Mouse (Mus musculus) thymus, postnatal 10 days (tissue): ENCODE measurements around the gene Tcf20.

Experiments used
- DNase-seq, 2 experiments: peaks; one replicate each; pipeline ENCODE4 v3.0.0; 2021; ENCODE audit warnings: low spot score in 2 of 2

Tcf20 gene

GRCm38 (mm10) chr15:82987732-82988112 lies at the start of gene Tcf20:
Gene Tcf20 (minus strand): TSS chr15:82987872.
- DNase-seq: peak; percentile 95 to 97

GRCm38 (mm10) chr15:83036900-83037519 lies 49.3 kb upstream of the Tcf20 start:
- no peak for DNase-seq

- peak; percentile 46 for DNase-seq
These were observed 48.4 kb upstream of the Tcf20 start for GRCm38 (mm10) chr15:83036089-83036488.

- no peak for DNase-seq
These were observed 46.8 kb upstream of the Tcf20 start for GRCm38 (mm10) chr15:83034275-83034977.

GRCm38 (mm10) chr15:83032981-83033541 lies 45.4 kb upstream of the Tcf20 start, which contains the start of gene Nfam1:
Gene Nfam1 (minus strand): TSS chr15:83033306.
- no peak for DNase-seq

GRCm38 (mm10) chr15:83030884-83031283 lies 43.2 kb upstream of the Tcf20 start:
- no peak for DNase-seq

GRCm38 (mm10) chr15:83029725-83030718 lies 42.4 kb upstream of the Tcf20 start:
- DNase-seq: no peak

- DNase-seq: no peak
These were observed 38.5 kb upstream of the Tcf20 start for GRCm38 (mm10) chr15:83026129-83026528.

- no peak for DNase-seq
These were observed 37.5 kb upstream of the Tcf20 start for GRCm38 (mm10) chr15:83025041-83025760.

GRCm38 (mm10) chr15:83022947-83023346 lies 35.3 kb upstream of the Tcf20 start:
- DNase-seq: no peak

GRCm38 (mm10) chr15:83010990-83011664 lies 23.5 kb upstream of the Tcf20 start:
- DNase-seq: no peak

GRCm38 (mm10) chr15:83010423-83010822 lies 22.8 kb upstream of the Tcf20 start:
- DNase-seq: no peak

- DNase-seq: no peak
These were observed 21.9 kb upstream of the Tcf20 start for GRCm38 (mm10) chr15:83009532-83009931.

GRCm38 (mm10) chr15:83008761-83009423 lies 21.2 kb upstream of the Tcf20 start:
- peak; percentile 37 to 43 for DNase-seq

GRCm38 (mm10) chr15:83007346-83007920 lies 19.8 kb upstream of the Tcf20 start:
- DNase-seq: no peak

- DNase-seq: no peak
These were observed 15.2 kb upstream of the Tcf20 start for GRCm38 (mm10) chr15:83002665-83003548.

GRCm38 (mm10) chr15:82998811-82999221 lies 11.1 kb upstream of the Tcf20 start:
- no peak for DNase-seq

- no peak for DNase-seq
These were observed 8.8 kb upstream of the Tcf20 start for GRCm38 (mm10) chr15:82996431-82996830.

GRCm38 (mm10) chr15:82995239-82995638 lies 7.6 kb upstream of the Tcf20 start:
- no peak for DNase-seq
